Mouse (Mus musculus): ENCODE data around the gene Pon2. TPM values are rescaled to one million over a fixed set of nuclear protein-coding genes. Genes with fewer than 3 reads are reported as not detected.
"Not testable (repeated sequence)": the region's sequence is repeated elsewhere in the genome, so short reads cannot be mapped to it uniquely, and the experiment has no call there.

Gene Pon2
- total RNA-seq, 2 experiments from 2014 or later = 35.9 to 38.1 TPM

DNA sequence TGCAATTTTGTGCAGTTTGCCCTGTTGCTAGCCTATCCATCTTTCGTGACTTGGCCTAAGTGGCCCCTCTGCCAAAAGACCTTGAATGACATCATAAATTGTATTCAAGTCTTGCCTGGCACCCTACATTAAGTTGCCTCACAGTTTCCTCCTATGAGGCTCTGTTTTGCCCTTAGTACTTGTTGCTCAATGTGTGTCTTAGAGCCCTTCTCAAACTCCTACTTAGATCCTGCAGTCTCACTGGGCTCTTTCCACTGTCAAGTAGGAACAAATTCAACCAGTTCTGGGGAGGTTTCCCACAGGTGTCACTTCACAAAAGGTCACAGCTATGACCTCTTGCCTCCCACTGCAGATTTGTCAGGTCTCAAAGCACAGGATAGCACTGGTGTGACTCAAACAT, 64.4 kb downstream of the Pon2 start:
- no peak for DNase-seq (ENCODE audit: low spot score in 2 of 2)

DNA sequence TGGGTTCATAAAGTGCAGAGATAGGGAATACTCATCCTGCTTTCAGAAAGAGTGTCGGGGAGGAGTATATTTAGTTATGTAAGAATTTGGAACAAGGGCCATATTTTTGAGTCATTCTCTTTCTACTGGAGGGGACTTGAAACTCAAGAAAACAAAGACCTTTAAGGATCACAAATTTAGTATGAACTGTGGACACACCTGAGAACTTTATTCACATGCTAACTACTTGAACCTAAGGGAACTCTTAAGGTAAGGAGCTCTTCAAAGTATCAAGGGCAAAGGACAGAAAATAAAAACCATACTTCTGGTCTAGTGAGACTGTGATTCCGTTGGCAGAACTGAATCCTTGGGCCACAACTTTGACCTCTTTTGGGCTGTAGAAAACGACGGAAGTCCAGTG, 66.2 kb downstream of the Pon2 start:
- no peak for DNase-seq (ENCODE audit: low spot score in 2 of 2)

DNA sequence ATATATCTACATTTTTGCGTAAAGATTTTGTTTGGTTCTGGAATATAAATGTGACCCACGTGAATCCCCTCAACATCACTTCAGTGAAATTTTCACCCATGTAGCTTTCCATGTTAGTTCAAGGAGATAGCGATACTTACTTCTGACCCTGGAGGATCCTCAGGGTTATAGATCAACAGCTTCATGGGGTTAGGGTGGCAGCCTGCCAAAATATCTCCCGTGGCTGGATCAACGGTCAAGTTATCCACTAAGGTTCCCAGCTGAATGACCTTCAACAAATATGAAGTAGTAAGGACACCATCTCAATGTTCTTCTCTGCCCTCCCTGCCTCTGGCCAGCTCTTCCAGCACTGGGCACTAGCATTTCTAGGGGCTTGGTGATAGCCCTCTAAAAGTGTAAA, 68.0 kb downstream of the Pon2 start:
- no peak for DNase-seq (ENCODE audit: low spot score in 2 of 2)

DNA sequence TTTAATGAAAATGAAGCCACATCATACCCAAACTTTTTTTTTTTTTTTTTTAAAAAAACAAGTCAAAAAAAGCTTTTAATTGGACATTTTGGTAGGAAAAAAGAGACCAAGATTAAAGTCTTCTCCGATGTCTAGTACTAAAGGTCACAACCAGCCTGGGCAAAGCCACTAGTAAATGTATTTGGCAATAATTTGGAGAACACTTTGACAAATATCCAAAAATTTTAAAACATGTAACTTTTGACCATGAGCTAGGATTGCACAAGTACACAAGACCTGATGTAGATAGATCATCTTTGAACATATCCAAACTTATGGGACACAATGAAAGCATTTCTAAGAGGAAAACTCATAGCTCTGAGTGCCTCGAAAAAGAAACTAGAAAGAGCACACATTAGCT, 74.7 kb downstream of the Pon2 start:
- DNase-seq (ENCODE audit: low spot score in 2 of 2) = not testable (repeated sequence)

DNA sequence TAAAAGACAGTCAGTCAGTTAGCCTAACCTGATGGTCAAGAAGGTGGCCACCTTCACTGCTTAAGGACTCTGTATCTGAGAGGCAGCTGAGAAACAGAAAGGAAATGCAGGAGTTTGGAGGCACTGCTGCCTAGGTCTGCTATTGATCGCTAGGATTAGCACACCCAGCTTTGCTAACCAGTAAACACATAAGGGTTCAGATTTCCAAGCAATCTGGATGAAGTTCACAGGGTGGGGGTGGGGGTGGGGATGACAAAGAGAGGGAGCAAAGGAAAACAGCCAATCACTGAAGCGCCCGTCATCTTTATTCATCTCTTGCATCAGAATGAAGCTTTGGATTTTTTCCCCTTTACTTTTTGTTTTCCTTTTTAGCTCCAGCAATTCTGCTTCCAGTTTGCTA, 76.2 kb downstream of the Pon2 start:
- DNase-seq (ENCODE audit: low spot score in 2 of 2) = no peak

DNA sequence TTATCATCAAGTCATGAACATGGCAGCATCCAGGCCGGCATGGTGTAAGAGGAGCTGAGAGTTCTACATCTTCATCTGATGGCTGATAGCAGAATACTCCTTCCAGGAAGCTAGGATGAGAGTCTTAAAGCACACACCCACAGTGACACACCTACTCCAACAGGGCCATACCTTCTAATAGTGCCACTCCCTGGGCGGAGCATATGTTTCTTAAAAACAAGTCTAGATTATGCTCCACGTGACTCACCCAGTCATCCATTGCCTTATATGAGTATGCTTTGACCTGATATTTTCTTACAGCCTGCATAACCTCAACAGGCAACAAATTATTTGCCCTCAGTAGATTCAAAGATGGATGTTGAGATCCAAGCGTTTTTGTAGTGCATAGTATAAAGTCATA, 80.1 kb downstream of the Pon2 start:
- no peak for DNase-seq (ENCODE audit: low spot score in 2 of 2)

Other genes with a start within 250 kb of the Pon2 start
- gene Pon1, start 104.5 kb downstream of the Pon2 start, total RNA-seq (2021) = 10 to 100 TPM in 1 of 2 experiments, 1 to 10 TPM in 1; 1.7 to 35.3 TPM
- 10 to 100 TPM; 71.9 to 76.9 TPM for gene Pon3, start 42.2 kb downstream of the Pon2 start, total RNA-seq (2021)
- 10 to 100 TPM; 12.2 to 12.4 TPM for gene Asb4, start 84.9 kb upstream of the Pon2 start, total RNA-seq (2021)
- 10 to 100 TPM; 71.3 to 86.9 TPM for gene Pdk4, start 197.9 kb upstream of the Pon2 start, total RNA-seq (2021)